Mouse (Mus musculus): ENCODE measurements around the gene Neurl1b. TPM values are rescaled to one million over a fixed set of nuclear protein-coding genes. Genes with fewer than 3 reads are reported as not detected.

Neurl1b gene
- polyA plus RNA-seq, 1 experiment from 2014 or later, result 0.06 TPM

DNA sequence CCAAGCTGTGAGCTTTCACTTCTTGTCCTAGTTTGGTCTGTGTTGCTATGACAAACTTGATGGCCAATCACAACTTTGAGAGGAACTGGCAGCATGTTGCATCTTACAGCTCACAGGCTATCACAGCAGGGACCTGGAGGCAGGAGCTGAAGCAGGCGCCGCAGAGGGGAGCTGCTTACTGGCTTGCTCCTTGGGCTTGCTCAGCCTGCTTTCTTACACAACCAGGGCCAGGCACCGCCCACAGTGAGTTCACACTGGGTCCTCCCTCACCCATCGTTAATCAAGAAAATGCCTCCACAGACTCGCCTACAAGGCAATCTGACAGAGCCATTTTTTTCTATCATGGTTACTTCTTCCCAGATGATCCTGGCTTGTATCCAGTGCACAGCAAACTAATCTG lies 72.6 kb downstream of the Neurl1b start:
- no peaks in the 10 kb centered on the region for H3K4me1 ChIP-seq
- WGBS (ENCODE audit: insufficient replicate concordance), result 52% methylated on average over 5 of the region's 5 CpGs
- H3K36me3 ChIP-seq, result no peaks in the 10 kb centered on the region
- no peaks in the 10 kb centered on the region for H3K9me3 ChIP-seq (replicated peaks)
- H3K27ac ChIP-seq, result no peak overlapping the region
- no peak overlapping the region for H3K4me2 ChIP-seq
- H3K27me3 ChIP-seq (replicated peaks), result peaks cover 18% of the 10 kb centered on the region
- no peak for ATAC-seq
- no peak overlapping the region for H3K4me3 ChIP-seq
- no peak overlapping the region for H3K9ac ChIP-seq

GRCm38 (mm10) chr17:26487917-26488316 lies 73.3 kb downstream of the Neurl1b start:
- Histone ChIP-seq H3K9ac (no peak overlapping the region), H3K9me3 (replicated peaks) (peaks cover 5% of the 10 kb centered on the region), H3K4me2 (no peak overlapping the region), H3K27me3 (replicated peaks) (peaks cover 16% of the 10 kb centered on the region), H3K27ac (no peak overlapping the region), H3K36me3 (no peaks in the 10 kb centered on the region), H3K4me1 (no peaks in the 10 kb centered on the region), H3K4me3 (no peak overlapping the region)
- no peak for ATAC-seq
- WGBS (ENCODE audit: insufficient replicate concordance), result 82% methylated on average over 4 of the region's 4 CpGs

- H3K27me3 ChIP-seq (replicated peaks), result peaks cover 16% of the 10 kb centered on the region
- no peaks in the 10 kb centered on the region for H3K4me1 ChIP-seq
- no peaks in the 10 kb centered on the region for H3K36me3 ChIP-seq
- ATAC-seq, result no peak
- WGBS (ENCODE audit: insufficient replicate concordance), result 74% methylated on average over 8 of the region's 8 CpGs
- H3K4me2 ChIP-seq, result no peak overlapping the region
- peaks cover 13% of the 10 kb centered on the region for H3K9me3 ChIP-seq (replicated peaks)
- H3K27ac ChIP-seq, result no peak overlapping the region
- H3K4me3 ChIP-seq, result no peak overlapping the region
- H3K9ac ChIP-seq, result no peak overlapping the region
These were observed 74.2 kb downstream of the Neurl1b start for GRCm38 (mm10) chr17:26488711-26489403.

- Histone ChIP-seq H3K27me3 (replicated peaks) (peaks cover 11% of the 10 kb centered on the region), H3K9ac (no peak overlapping the region), H3K4me2 (no peak overlapping the region), H3K36me3 (no peaks in the 10 kb centered on the region), H3K27ac (no peak overlapping the region), H3K9me3 (replicated peaks) (peaks cover 13% of the 10 kb centered on the region), H3K4me3 (no peak overlapping the region), H3K4me1 (no peaks in the 10 kb centered on the region)
- WGBS (ENCODE audit: insufficient replicate concordance), result 79% methylated on average over 10 of the region's 10 CpGs
- no peak for ATAC-seq
These were observed 75.4 kb downstream of the Neurl1b start for GRCm38 (mm10) chr17:26490072-26490471.

DNA sequence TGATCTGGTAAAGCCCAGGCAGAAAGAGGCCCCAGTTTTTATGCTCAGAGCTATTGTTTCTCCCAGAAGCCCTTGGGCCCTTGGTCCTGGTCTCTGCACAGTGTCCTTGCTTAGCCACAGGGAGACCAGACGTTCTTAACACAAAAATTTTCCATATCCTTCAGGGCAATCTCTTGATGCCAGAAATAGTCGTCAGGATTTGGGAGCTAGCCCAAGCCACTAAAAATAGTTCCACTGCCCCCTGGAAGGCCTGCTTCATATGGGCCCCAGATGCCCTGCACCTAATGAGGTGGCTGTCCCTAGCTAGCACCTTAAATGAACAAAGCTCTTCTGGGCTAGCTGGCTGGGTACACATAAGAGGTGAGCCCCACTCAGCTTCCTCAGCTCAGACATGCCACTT lies 76.3 kb downstream of the Neurl1b start:
- Histone ChIP-seq H3K9me3 (replicated peaks) (peaks cover 13% of the 10 kb centered on the region), H3K4me2 (no peak overlapping the region), H3K4me1 (no peaks in the 10 kb centered on the region), H3K27ac (no peak overlapping the region), H3K36me3 (no peaks in the 10 kb centered on the region), H3K4me3 (no peak overlapping the region), H3K27me3 (replicated peaks) (peaks cover 11% of the 10 kb centered on the region; the same call in 1 of the 2 replicates), H3K9ac (no peak overlapping the region)
- no peak for ATAC-seq
- 58% methylated on average over 2 of the region's 2 CpGs for WGBS (ENCODE audit: insufficient replicate concordance)

DNA sequence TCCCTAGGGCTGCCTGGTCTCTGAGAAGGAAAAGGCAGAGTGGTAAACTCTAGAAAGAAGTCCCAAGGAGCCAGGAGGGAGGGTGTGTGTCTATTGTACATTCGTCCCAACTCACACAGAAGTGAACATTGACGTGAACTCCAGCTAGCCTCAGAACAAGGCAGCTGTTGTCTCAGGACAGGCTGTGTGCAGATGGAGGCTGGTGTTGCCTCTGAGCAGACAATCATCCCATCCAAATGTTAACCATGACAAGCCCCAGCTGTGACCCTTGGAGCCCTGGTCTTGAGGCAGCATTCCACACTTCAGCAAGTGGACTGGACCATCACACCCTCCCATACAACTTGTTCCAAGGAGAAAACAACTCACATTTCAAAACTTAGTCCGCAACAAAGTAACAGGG lies 77.6 kb downstream of the Neurl1b start:
- Histone ChIP-seq H3K9ac (no peak overlapping the region), H3K36me3 (no peaks in the 10 kb centered on the region), H3K4me2 (no peak overlapping the region), H3K9me3 (replicated peaks) (peaks cover 13% of the 10 kb centered on the region), H3K4me3 (no peak overlapping the region), H3K27me3 (replicated peaks) (peaks cover 11% of the 10 kb centered on the region; the same call in 1 of the 2 replicates), H3K4me1 (no peaks in the 10 kb centered on the region), H3K27ac (no peak overlapping the region)
- no peak for ATAC-seq
- WGBS (ENCODE audit: insufficient replicate concordance), result 74% methylated on average over 3 of the region's 3 CpGs

- Histone ChIP-seq H3K27me3 (replicated peaks) (no peaks in the 10 kb centered on the region), H3K27ac (no peak overlapping the region), H3K9ac (no peak overlapping the region), H3K4me1 (no peaks in the 10 kb centered on the region), H3K4me3 (no peak overlapping the region), H3K4me2 (no peak overlapping the region), H3K36me3 (no peaks in the 10 kb centered on the region), H3K9me3 (replicated peaks) (peaks cover 13% of the 10 kb centered on the region)
- WGBS (ENCODE audit: insufficient replicate concordance), result 67% methylated on average over 4 of the region's 4 CpGs
- no peak for ATAC-seq
These were observed 80.2 kb downstream of the Neurl1b start for GRCm38 (mm10) chr17:26494642-26495468.

Other genes starting within 250 kb of the Neurl1b start
- 96.4 and 96.5 TPM in 2 replicates for gene Pdia2, start 215.7 kb upstream of the Neurl1b start, polyA plus RNA-seq (2016; fragmentation: Nextera tagmentation; extraction: Ambion mirVana)
- 0.99 and 1.0 TPM in 2 replicates for gene Rgs11, start 211.9 kb upstream of the Neurl1b start, polyA plus RNA-seq (2016; fragmentation: Nextera tagmentation; extraction: Ambion mirVana)
- gene Arhgdig, start 207.0 kb upstream of the Neurl1b start, polyA plus RNA-seq (2016; fragmentation: Nextera tagmentation; extraction: Ambion mirVana), result 36.1 and 36.9 TPM in 2 replicates
- gene Fam234a, start 170.6 kb upstream of the Neurl1b start, polyA plus RNA-seq (2016; fragmentation: Nextera tagmentation; extraction: Ambion mirVana), result 12.1 and 13.1 TPM in 2 replicates
- gene Luc7l, start 161.9 kb upstream of the Neurl1b start, polyA plus RNA-seq (2016; fragmentation: Nextera tagmentation; extraction: Ambion mirVana), result 59.4 and 62.6 TPM in 2 replicates
- gene Ergic1, start 146.7 kb downstream of the Neurl1b start, polyA plus RNA-seq (2016; fragmentation: Nextera tagmentation; extraction: Ambion mirVana), result 44.6 and 45.7 TPM in 2 replicates
- 28.6 and 28.7 TPM in 2 replicates for gene Dusp1, start 147.3 kb downstream of the Neurl1b start, polyA plus RNA-seq (2016; fragmentation: Nextera tagmentation; extraction: Ambion mirVana)
- gene Atp6v0e, start 248.4 kb downstream of the Neurl1b start, polyA plus RNA-seq (2016; fragmentation: Nextera tagmentation; extraction: Ambion mirVana), result 177 and 179 TPM in 2 replicates